Mouse (Mus musculus) bone marrow, adult 2 months (tissue): Measurements from ENCODE around the gene Prlhr. TPM values are rescaled to one million over a fixed set of nuclear protein-coding genes. Genes with fewer than 3 reads are reported as not detected.

Experiments
- H3K27ac ChIP-seq: fragments of 200-500 bp; 2 replicates; pipeline ENCODE4 v1.5.1; 2012; ENCODE audit warnings: low read depth, mild to moderate bottlenecking, control low read depth, inconsistent platforms, low read length; ENCODE audit not compliant: control insufficient read depth, poor library complexity, insufficient read depth
- H3K4me1 ChIP-seq: fragments of 200-500 bp; 2 replicates; pipeline ENCODE4 v1.6.1; 2011; ENCODE audit warnings: low read length; ENCODE audit not compliant: control insufficient read depth, insufficient read depth
- H3K4me3 ChIP-seq: fragments of 200-500 bp; replicated peaks from 2 replicates; pipeline ENCODE3; 2011; ENCODE audit warnings: mild to moderate bottlenecking, low read depth, low read length, control low read depth; ENCODE audit not compliant: control insufficient read depth
- CTCF ChIP-seq: fragments of 200-500 bp; IDR thresholded peaks from 2 replicates; pipeline ENCODE4 v1.5.1; 2011; ENCODE audit warnings: low read length, control low read depth; ENCODE audit not compliant: control insufficient read depth, insufficient read depth
- POLR2A ChIP-seq: fragments of 200-500 bp; IDR thresholded peaks from 2 replicates; pipeline ENCODE4 v1.6.1; 2011; ENCODE audit warnings: low read depth, mild to moderate bottlenecking, control low read depth, low read length, borderline replicate concordance; ENCODE audit not compliant: control insufficient read depth
- WGBS: fragments of 180-500 bp; shearing (Covaris S2); methylation state at CpG from one replicate; pipeline ENCODE4 v1.1.7; 2018; 5-methylcytosine and 5-hydroxymethylcytosine counted together
- polyA plus RNA-seq: library from polyadenylated mRNA; stranded (reverse); fragments of >200 nt; gene quantifications from 2 replicates; pipeline ENCODE4 v1.2.4, GENCODE M21; 2011; ENCODE audit warnings: low replicate concordance; ENCODE audit not compliant: missing spikeins, insufficient read depth, insufficient read length

Prlhr gene
- polyA plus RNA-seq, 1 experiment, result not detected

DNA sequence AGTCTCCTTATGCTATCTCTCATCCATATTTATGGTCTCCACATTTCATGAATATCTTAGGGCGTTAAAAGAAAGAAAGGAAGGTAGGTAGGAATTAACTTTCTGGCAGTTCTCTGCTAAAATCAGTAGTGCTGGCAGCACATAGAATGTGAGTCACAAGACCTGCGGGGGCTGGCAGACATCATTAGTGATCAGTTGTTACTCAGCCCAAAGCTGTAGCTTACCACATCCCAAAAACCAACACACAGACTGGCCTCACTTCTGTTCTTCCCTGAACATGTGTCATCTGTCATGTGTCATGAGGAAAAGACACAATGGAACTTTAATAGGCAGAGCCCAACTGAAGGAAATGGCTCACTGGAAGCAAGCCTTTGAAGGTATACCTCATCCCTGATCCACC lies 9.0 kb downstream of the Prlhr start:
- 67% methylated on average over 2 of the region's 2 CpGs for WGBS
- TF ChIP-seq POLR2A (no peak), CTCF (no peak)

DNA sequence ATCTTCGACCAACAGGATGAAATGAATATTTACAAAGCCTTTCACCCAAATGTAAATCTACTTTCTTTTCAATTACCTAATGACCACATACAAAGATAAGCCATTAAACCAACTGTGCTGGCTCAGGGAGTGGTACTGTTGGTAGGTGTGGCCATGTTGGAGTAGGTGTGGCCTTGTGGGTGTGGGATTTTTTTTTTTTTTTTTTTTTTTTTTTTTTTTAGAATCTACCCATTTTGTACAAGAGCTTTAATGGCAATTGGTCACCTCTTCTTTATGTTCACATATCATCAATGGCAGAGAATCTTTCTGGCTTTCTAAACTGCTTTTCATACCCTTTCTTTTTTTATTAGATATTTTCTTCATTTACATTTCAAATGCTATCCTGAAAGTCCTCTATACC lies 12.3 kb downstream of the Prlhr start:
- 72% methylated on average over 1 of the region's 1 CpGs for WGBS
- H3K4me1 ChIP-seq, result no peaks in the 10 kb centered on the region
- TF ChIP-seq POLR2A (no peak), CTCF (no peak)
- no peak overlapping the region for H3K27ac ChIP-seq
- H3K4me3 ChIP-seq, result no peak overlapping the region

More for the DNA sequence above, 9.0 kb downstream of the Prlhr start:
- H3K4me1 ChIP-seq, result no peaks in the 10 kb centered on the region
- H3K4me3 ChIP-seq, result no peak overlapping the region
- no peak overlapping the region for H3K27ac ChIP-seq

DNA sequence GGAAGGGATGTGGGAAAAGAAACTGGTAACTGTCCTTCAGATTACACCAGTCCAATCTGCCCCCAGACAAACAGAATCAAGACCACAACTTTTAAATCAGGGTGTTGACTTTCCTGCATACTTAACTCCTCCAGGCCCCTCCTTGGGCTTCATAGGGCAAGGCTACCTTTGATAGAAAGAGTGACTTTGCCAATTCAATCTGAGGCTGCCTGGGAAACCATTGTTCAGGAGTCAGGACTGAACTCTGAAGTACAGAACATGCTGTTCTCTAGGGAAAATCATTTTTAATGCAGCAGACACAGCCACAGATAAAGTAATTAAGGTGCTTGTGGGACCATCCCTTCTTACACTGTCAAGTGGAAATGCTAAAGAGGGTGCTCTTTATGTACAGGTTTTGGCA lies 27.6 kb downstream of the Prlhr start:
- Histone ChIP-seq H3K4me1 (no peaks in the 10 kb centered on the region), H3K4me3 (no peak overlapping the region), H3K27ac (no peak overlapping the region)
- TF ChIP-seq CTCF, result no peak
- TF ChIP-seq POLR2A, result no peak

DNA sequence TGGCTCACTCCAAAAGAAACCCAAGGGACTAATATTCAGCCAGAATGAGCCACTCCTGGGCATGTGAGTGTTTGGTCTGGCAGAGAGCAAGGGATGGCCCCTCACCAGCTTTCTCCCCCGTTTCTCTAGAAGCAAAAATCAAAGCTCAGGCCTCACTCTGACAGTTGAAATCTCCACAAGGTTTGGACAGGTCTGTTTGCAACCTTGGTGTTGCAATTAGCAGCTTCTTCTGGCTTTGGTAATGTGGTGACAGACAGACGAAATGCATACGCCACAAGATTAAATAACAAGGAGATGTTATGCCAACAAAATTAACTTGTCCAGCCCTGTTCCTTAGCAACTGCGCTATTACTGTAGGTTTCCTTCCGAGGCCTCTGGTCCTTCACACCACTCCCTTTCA lies 28.0 kb downstream of the Prlhr start:
- Histone ChIP-seq H3K4me1 (no peaks in the 10 kb centered on the region), H3K4me3 (no peak overlapping the region), H3K27ac (no peak overlapping the region)
- 58% methylated on average over 5 of the region's 5 CpGs for WGBS
- TF ChIP-seq CTCF (no peak), POLR2A (no peak)

DNA sequence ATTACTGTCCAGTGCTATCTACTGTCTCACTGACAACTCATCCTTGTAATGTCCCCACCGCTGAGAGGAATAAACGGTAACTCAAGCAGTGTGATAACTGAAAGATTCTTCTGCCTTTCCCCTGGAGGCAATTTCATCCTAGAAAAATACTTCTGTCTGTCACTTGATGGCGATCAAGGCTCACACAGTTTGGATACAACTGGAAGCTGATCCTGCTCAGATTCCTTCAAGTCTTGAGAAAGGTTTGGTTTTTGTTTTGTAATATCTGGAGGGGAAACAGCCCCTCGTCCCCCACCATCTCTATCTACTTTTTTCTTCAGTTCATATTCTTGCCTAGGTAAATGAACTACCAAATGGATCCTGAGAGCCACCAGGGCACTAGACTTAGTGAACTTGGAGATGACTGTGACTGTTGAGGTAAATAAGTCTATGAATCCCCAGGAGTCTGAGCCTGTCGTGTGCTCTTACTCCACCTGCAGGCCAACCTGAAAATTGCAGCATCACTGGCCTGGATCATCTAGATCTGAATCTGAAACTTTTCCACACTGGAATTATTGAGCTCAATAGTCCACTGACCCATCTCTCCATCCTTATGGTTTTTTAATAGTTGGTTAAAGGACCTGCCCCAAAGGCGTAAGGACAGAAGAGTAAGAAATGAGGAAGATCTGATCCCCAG lies 30.4 kb downstream of the Prlhr start:
- H3K4me3 ChIP-seq, result no peak overlapping the region
- H3K27ac ChIP-seq, result no peak overlapping the region
- no peaks in the 10 kb centered on the region for H3K4me1 ChIP-seq
- TF ChIP-seq POLR2A (no peak), CTCF (peak; percentile 51)
- WGBS, result 54% methylated on average over 6 of the region's 6 CpGs

DNA sequence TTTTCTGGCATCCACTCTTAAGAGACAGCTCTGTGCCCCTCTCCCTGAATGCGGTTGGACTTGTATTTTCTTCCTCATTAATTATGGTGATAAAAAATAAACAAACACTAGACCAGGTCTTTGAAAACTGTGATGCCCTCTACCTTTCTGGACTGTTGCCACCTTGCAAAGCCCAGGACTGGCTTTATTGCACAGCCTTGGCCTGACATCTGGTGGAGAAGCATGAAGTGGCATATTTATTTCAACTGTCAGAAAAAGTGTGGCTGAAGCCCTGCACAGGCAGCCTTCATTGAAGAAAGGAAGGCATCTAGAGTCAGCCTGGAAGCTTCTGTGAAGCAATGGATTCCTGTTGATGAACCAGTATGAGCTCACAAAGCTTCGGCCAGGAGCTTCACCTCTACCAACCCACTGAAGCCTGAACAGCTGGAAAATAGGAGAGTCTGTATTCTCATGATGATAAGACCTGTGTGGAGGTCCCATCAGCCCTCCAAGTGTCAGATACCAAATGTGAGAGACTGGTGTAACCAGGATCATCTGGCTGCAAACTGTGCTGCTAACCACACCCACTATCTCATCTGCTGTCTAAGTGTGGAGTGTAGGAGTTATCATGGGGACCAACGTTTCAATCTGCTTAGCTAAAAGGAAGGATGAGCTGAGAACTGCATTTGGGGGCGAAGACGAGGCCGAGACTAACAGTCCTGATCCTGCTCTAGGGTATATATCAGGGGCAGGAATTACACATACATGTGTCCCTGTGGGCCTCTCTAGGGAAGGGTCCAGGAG lies 35.6 kb downstream of the Prlhr start:
- Histone ChIP-seq H3K4me3 (no peak overlapping the region), H3K27ac (no peak overlapping the region), H3K4me1 (no peaks in the 10 kb centered on the region)
- WGBS, result 73% methylated on average over 6 of the region's 6 CpGs
- TF ChIP-seq CTCF (no peak), POLR2A (no peak)

DNA sequence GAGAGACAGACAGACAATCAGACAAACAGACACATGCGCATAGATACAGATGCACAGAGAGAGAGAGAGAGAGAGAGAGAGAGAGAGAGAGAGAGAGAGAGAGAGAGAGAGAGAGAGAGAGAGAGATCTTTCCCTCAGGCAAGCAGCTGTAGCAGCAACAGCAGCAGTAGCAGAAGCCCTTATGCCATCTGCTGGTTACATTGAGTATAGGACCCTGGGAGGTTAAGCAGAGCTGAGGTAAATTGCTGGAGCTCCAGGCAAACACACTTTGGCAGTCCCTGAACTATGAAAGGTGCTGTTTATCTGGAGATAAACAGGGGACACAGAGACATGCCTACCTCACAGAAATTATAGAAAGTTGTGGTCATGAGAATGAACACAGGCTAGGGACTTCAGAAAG lies 50.5 kb downstream of the Prlhr start:
- no peak for TF ChIP-seq POLR2A
- no peak for TF ChIP-seq CTCF
- WGBS, result 85% methylated on average over 1 of the region's 1 CpGs
- no peak overlapping the region for H3K27ac ChIP-seq
- no peaks in the 10 kb centered on the region for H3K4me1 ChIP-seq
- no peak overlapping the region for H3K4me3 ChIP-seq

Other genes with a start within 250 kb of the Prlhr start
- 22.8 and 26.8 TPM in 2 replicates for gene Fam204a, start 241.6 kb downstream of the Prlhr start, polyA plus RNA-seq
- gene Cacul1, start 112.7 kb upstream of the Prlhr start, polyA plus RNA-seq, result 7.5 and 11.4 TPM in 2 replicates